Mouse (Mus musculus) embryonic fibroblast, embryonic 13.5 days (primary cell): Measurements from ENCODE around the gene Gm28635.

ENCODE experiments used
- CTCF ChIP-seq: IDR thresholded peaks from 2 replicates; pipeline ENCODE4 v1.5.1; 2011; ENCODE audit warnings: mild to moderate bottlenecking, control low read depth, low read length, moderate library complexity, borderline replicate concordance; ENCODE audit not compliant: insufficient read depth
- POLR2A ChIP-seq: IDR thresholded peaks from 2 replicates; pipeline ENCODE4 v1.6.1; 2011; ENCODE audit warnings: low read depth, mild to moderate bottlenecking, control low read depth, low read length, moderate library complexity

DNA sequence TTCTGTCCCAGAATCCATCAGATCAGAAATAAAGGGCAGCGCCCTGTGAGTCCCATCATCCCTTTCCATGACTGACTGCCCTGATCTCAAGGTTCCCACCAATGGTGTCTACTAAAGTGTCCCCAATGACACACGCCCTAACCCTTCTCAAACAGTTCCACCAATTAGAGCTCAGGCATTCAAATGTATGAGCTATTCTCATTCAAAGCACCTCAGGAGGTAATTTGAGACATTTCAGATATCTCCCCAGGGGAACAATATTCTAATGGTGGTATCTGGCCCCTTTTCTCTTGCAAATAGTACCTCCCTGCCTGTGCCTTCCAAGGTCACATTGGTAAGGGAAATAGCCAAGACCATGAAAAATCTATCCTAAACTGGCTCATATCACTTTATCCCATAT, 98.5 kb downstream of the Gm28635 start:
- TF ChIP-seq CTCF (no peak), POLR2A (no peak)
